7 mouse cellular contexts compared by ENCODE assay signal in genomic region chrX:70569339-70569979, GRCm38 (mm10).
DNase-seq lines count a peak whose midpoint lies in the region; ATAC-seq and TF ChIP-seq lines count a peak whose summit lies in the region.
"Not testable (repeated sequence)": the region's sequence is repeated elsewhere in the genome, so short reads cannot be mapped to it uniquely, and the experiment has no call there.

No protein-coding gene starts in this region.

- not testable (repeated sequence) for H3K4me1 ChIP-seq in forebrain, postnatal 0 days (ENCODE audit: insufficient read depth); hindbrain, embryonic 12.5 days; kidney, adult 2 months (ENCODE audit: control insufficient read depth, insufficient read depth, low read length); liver, postnatal 0 days (ENCODE audit: insufficient read depth); midbrain, embryonic 14.5 days (ENCODE audit: control insufficient read depth, insufficient read depth, low read length); neural tube, embryonic 15.5 days

- H3K4me3 ChIP-seq in forebrain, postnatal 0 days (ENCODE audit: low read depth, low read length); hindbrain, embryonic 12.5 days; kidney, adult 2 months (ENCODE audit: insufficient read depth, low read depth, low read length); liver, postnatal 0 days (ENCODE audit: low read depth, low read length); midbrain, embryonic 14.5 days (replicated peaks; ENCODE audit: low read depth, low read length); neural tube, embryonic 15.5 days (replicated peaks): not testable (repeated sequence)

- TF ChIP-seq EP300 in liver, postnatal 0 days (IDR thresholded peaks at IDR 0.05; ENCODE audit: low read depth), result not testable (repeated sequence)

- not testable (repeated sequence) for H3K27ac ChIP-seq in forebrain, postnatal 0 days (ENCODE audit: low read depth, low read length); hindbrain, embryonic 12.5 days; kidney, adult 2 months (ENCODE audit: insufficient read depth, low read depth, low read length); liver, postnatal 0 days (ENCODE audit: low read depth); midbrain, embryonic 14.5 days (replicated peaks; ENCODE audit: low read depth, low read length); neural tube, embryonic 15.5 days (replicated peaks)

- not testable (repeated sequence) for H3K9ac ChIP-seq in forebrain, postnatal 0 days; hindbrain, embryonic 12.5 days; liver, postnatal 0 days (replicated peaks); midbrain, embryonic 14.5 days (replicated peaks; ENCODE audit: low read length); neural tube, embryonic 15.5 days (replicated peaks)

- H3K9me3 ChIP-seq in forebrain, postnatal 0 days (ENCODE audit: low read length); hindbrain, embryonic 12.5 days (replicated peaks); liver, postnatal 0 days (ENCODE audit: low read length); midbrain, embryonic 14.5 days (ENCODE audit: control insufficient read depth, low read length); neural tube, embryonic 15.5 days (replicated peaks): not testable (repeated sequence)

- WGBS in forebrain, postnatal 0 days, result 49% methylated on average over 6 of the region's 6 CpGs
- WGBS in hindbrain, embryonic 12.5 days, result 44% methylated on average over 4 of the region's 6 CpGs
- WGBS in kidney, adult 2 months, result 56% methylated on average over 5 of the region's 6 CpGs
- 55% methylated on average over 4 of the region's 6 CpGs for WGBS in liver, postnatal 0 days (ENCODE audit: insufficient replicate concordance)
- 60% methylated on average over 3 of the region's 6 CpGs for WGBS in midbrain, embryonic 14.5 days
- 50% methylated on average over 5 of the region's 6 CpGs for WGBS in neural tube, embryonic 15.5 days

- ATAC-seq in forebrain, postnatal 0 days, result peak; percentile 91
- ATAC-seq in hindbrain, embryonic 12.5 days (ENCODE audit: low FRiP score), result peak; percentile 50; the same call in 1 of the 2 replicates
- ATAC-seq in liver, postnatal 0 days, result not testable (repeated sequence)
- peak; percentile 53; the same call in 1 of the 2 replicates for ATAC-seq in midbrain, embryonic 14.5 days (ENCODE audit: low FRiP score, low TSS enrichment)
- ATAC-seq in neural tube, embryonic 15.5 days (ENCODE audit: low FRiP score), result peak; percentile 78

- peak; percentile 31 for TF ChIP-seq CTCF in forebrain, postnatal 0 days (IDR thresholded peaks at IDR 0.05; ENCODE audit: low read depth)
- TF ChIP-seq CTCF in kidney, adult 2 months (conservative IDR thresholded peaks at IDR 0.05; ENCODE audit: insufficient read depth, insufficient read length, low read depth, low read length), result 0 out of 2 replicates have a peak, but pooled peaks have one; percentile 3
- TF ChIP-seq CTCF in liver, postnatal 0 days (IDR thresholded peaks at IDR 0.05; ENCODE audit: low read depth), result peak; percentile 29; the same call in 1 of the 2 replicates

- H3K36me3 ChIP-seq in forebrain, postnatal 0 days (ENCODE audit: insufficient read depth); hindbrain, embryonic 12.5 days; kidney, adult 2 months (ENCODE audit: control insufficient read depth, insufficient read depth, low read length); liver, postnatal 0 days (replicated peaks; ENCODE audit: insufficient read depth, low read length); midbrain, embryonic 14.5 days (ENCODE audit: control insufficient read depth, insufficient read depth, low read length); neural tube, embryonic 15.5 days: not testable (repeated sequence)

- H3K4me2 ChIP-seq in forebrain, postnatal 0 days (ENCODE audit: low read depth); hindbrain, embryonic 12.5 days (replicated peaks); liver, postnatal 0 days (ENCODE audit: low read depth, low read length); midbrain, embryonic 14.5 days (ENCODE audit: low read length); neural tube, embryonic 15.5 days: not testable (repeated sequence)

- peak; percentile 1 for DNase-seq in cerebellum, adult 11-12 months
- peak; percentile 6 for DNase-seq in forebrain, postnatal 0 days
- not testable (repeated sequence) for DNase-seq in kidney, adult 2 months; liver, postnatal 0 days
- peak; percentile 12 for DNase-seq in midbrain, embryonic 14.5 days

- TF ChIP-seq POLR2A in kidney, adult 2 months (IDR thresholded peaks at IDR 0.05; ENCODE audit: low read depth, low read length), result not testable (repeated sequence)

- not testable (repeated sequence) for H3K27me3 ChIP-seq in forebrain, postnatal 0 days (ENCODE audit: insufficient read depth, low read length); hindbrain, embryonic 12.5 days; kidney, adult 2 months (replicated peaks; ENCODE audit: control insufficient read depth, insufficient read depth, low read length); liver, postnatal 0 days (ENCODE audit: insufficient read depth, low read length); midbrain, embryonic 14.5 days (ENCODE audit: control insufficient read depth, insufficient read depth, low read length); neural tube, embryonic 15.5 days (replicated peaks)
